Mouse (Mus musculus): ENCODE measurements at regions not wholly inside any gene's neighbourhood (a gene's known extent, or its start where the extent isn't known, plus 50 kb on each side); places are given as distances from the start of the nearest gene placed in this dataset.

GRCm38 (mm10) chr11:39105576-39105975 lies 1589.4 kb downstream of the Mat2b start:
- DNase-seq = peak; percentile 62

GRCm38 (mm10) chr11:39073571-39073970 lies 1621.4 kb downstream of the Mat2b start:
- DNase-seq = no peak

Measured in retina, postnatal 1 day (tissue).